Mouse (Mus musculus): ENCODE data around the gene Fmnl2.

- no peak for TF ChIP-seq POLR2A (IDR thresholded peaks at IDR 0.05; ENCODE audit: low read depth, low read length)
- TF ChIP-seq CTCF (conservative IDR thresholded peaks at IDR 0.05; ENCODE audit: insufficient read depth, insufficient read length, low read depth, low read length), result no peak
Measured at GRCm38 (mm10) chr2:52839074-52839473, 18.6 kb upstream of the Fmnl2 start.

Data from kidney, adult 2 months (tissue).